Mouse (Mus musculus): ENCODE measurements around the gene Atxn2. TPM values are rescaled to one million over a fixed set of nuclear protein-coding genes. Genes with fewer than 3 reads are reported as not detected.
A peak's percentile ranks its signal among the peaks of the same experiment; 100 is the strongest.

Gene Atxn2
- polyA plus RNA-seq, 1 experiment from 2014 or later, result 77.1 TPM

DNA sequence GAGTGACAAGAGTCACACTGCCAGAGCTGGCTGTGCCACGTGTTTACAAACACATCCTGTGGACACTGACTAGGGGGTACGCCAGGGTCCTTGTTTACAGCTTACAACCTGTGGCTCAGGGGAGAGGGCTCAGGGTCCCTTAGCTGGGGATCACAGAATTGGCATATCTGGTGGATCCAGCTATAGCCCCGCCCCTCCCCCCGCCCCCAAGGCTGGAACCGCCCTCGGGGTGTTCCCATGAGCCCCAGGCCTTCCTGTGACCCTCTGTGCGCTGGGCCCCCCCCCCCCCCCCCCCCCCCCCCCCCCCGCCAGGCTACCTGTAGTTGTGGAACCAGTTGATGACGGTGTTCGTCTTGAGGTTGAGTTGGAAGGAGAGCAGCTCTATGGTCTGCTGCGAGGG, 153.2 kb downstream of the Atxn2 start:
- Histone ChIP-seq H3K4me2 (peak overlapping the region; percentile 24; the same call in 1 of the 2 replicates), H3K9ac (no peak overlapping the region), H3K27me3 (no peaks in the 10 kb centered on the region), H3K4me3 (replicated peaks) (no peak overlapping the region), H3K36me3 (replicated peaks) (peaks cover 15% of the 10 kb centered on the region), H3K9me3 (peaks cover 6% of the 10 kb centered on the region; the same call in 1 of the 2 replicates), H3K27ac (no peak overlapping the region), H3K4me1 (0 out of 2 replicates have a peak, but pooled peaks cover 6% of the 10 kb centered on the region)
- WGBS, result 20% methylated on average over 9 of the region's 11 CpGs
- ATAC-seq (ENCODE audit: low FRiP score), result no peak

Small RNAs within 50 kb of the gene (microRNA-seq; reads per million reads assigned to microRNA genes)
- not detected for gene Mir7031

Other genes starting within 250 kb of the Atxn2 start
- gene Adam1b, start 207.9 kb upstream of the Atxn2 start, polyA plus RNA-seq (2016; fragmentation: Nextera tagmentation; extraction: Ambion mirVana), result 0.10 TPM in 1 of 2 replicates, not detected in the other
- 3.3 and 3.7 TPM in 2 replicates for gene Adam1a, start 165.9 kb upstream of the Atxn2 start, polyA plus RNA-seq (2016; fragmentation: Nextera tagmentation; extraction: Ambion mirVana)
- not detected in 2 replicates for gene Gm42878, start 165.9 kb upstream of the Atxn2 start, polyA plus RNA-seq (2016; fragmentation: Nextera tagmentation; extraction: Ambion mirVana)
- 56.7 and 60.6 TPM in 2 replicates for gene Mapkapk5, start 165.4 kb upstream of the Atxn2 start, polyA plus RNA-seq (2016; fragmentation: Nextera tagmentation; extraction: Ambion mirVana)
- 108 and 110 TPM in 2 replicates for gene Aldh2, start 117.5 kb upstream of the Atxn2 start, polyA plus RNA-seq (2016; fragmentation: Nextera tagmentation; extraction: Ambion mirVana)
- gene Acad12, start 92.4 kb upstream of the Atxn2 start, polyA plus RNA-seq (2016; fragmentation: Nextera tagmentation; extraction: Ambion mirVana), result 1.3 and 2.0 TPM in 2 replicates
- gene Acad10, start 50.8 kb upstream of the Atxn2 start, polyA plus RNA-seq (2016; fragmentation: Nextera tagmentation; extraction: Ambion mirVana), result 1.3 and 2.5 TPM in 2 replicates
- 45.2 and 47.3 TPM in 2 replicates for gene Brap, start 50.8 kb upstream of the Atxn2 start, polyA plus RNA-seq (2016; fragmentation: Nextera tagmentation; extraction: Ambion mirVana)
- gene Sh2b3, start 126.3 kb downstream of the Atxn2 start, polyA plus RNA-seq (2016; fragmentation: Nextera tagmentation; extraction: Ambion mirVana), result 7.1 and 7.4 TPM in 2 replicates
- 44.6 and 48.1 TPM in 2 replicates for gene Pheta1, start 137.6 kb downstream of the Atxn2 start, polyA plus RNA-seq (2016; fragmentation: Nextera tagmentation; extraction: Ambion mirVana)

Data from forebrain, embryonic 12.5 days (tissue).